In the genomic region with DNA sequence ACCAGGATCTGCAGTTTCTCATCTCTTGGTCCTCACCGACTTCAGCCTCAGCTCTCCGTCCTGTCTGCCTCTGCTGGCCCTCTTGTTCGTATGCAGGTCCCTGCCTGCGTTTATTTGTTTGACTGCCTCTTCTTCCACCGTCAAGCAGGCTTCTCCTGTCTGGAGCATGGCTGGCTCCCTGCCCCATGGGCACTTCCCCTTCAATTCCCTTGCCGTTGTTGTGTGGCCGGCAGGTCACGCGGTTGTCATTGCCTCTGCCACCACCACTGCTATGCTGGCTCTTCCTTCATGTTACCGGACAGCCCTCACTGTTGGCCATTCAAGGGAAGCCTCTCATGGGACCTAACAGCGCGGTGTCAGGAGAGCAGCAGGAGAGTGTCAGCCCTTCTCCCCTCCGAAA, we compare ENCODE assay signal across 13 mouse cellular contexts.
"Had no signal": no experiment of that assay in that cellular context is flagged by ENCODE, and none has a peak within 500 bp of the region (broad histone marks: within the 10 kb centered on the region; RNA-seq: fewer than 3 reads in every experiment).

No protein-coding gene starts in this region.

- ATAC-seq: liver, embryonic 12.5 days had no signal

- DNase-seq: kidney, postnatal 10 days; liver; lung, adult 18-20 months; lung, postnatal 10 days; lung, postnatal 36 days; midbrain, embryonic 14.5 days; right cerebral cortex, adult 18-20 months; right cerebral cortex, postnatal 14 days; right cerebral cortex, postnatal 4 days; thymus, adult 2 months; thymus, postnatal 14 days; thymus, postnatal 4 days had no signal
